ENCODE assay signal across 25 mouse cellular contexts in the genomic region with DNA sequence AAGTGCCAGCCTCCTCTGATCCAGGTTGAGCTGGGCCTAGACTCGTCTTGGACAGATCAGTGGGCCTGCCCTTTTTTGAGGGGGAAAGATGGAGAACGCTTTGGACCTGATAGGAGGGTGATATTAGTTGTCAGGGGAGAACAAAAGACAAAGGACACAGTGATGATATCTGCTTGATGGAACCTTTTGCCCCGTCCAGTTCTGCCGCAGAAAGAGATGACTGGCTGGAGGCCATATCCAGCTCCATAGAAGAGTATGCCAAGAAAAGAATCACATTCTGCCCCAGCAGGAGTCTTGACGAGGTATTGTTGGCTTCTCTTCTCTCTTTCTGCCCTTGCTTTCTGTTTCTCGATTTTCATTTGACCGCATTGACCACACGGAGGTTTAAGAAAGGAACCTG. TPM values are rescaled to one million over a fixed set of nuclear protein-coding genes. Genes with fewer than 3 reads are reported as not detected.
DNase-seq lines count a peak whose midpoint lies in the region; ATAC-seq and TF ChIP-seq lines count a peak whose summit lies in the region.
"Had no signal": no experiment of that assay in that cellular context is flagged by ENCODE, and none has a peak within 500 bp of the region (broad histone marks: within the 10 kb centered on the region; RNA-seq: fewer than 3 reads in every experiment).

No protein-coding gene starts in this region.

- no peaks in the 10 kb centered on the region for H3K27me3 ChIP-seq in stomach, postnatal 0 days (ENCODE audit: control insufficient read depth, insufficient read depth, low read length)
- H3K27me3 ChIP-seq: embryonic facial prominence, embryonic 12.5 days; liver, embryonic 13.5 days; midbrain, embryonic 15.5 days; neural tube, embryonic 13.5 days; stomach, embryonic 15.5 days had no signal

- peak; percentile 59 for DNase-seq in left cerebral cortex, postnatal 4 days
- DNase-seq in left cerebral cortex, adult 11 months (ENCODE audit: low spot score) = no peak
- DNase-seq in cerebellum, adult 18-20 months = peak; percentile 55 to 56
- DNase-seq in cerebellum, adult 9-10 months = peak; percentile 76
- no peak for DNase-seq in stomach, postnatal 0 days (ENCODE audit: low spot score)
- DNase-seq in layer of hippocampus, postnatal 36 days = no peak
- DNase-seq in right cerebral cortex, postnatal 14 days = no peak
- DNase-seq: adrenal gland, adult 8-10 months; forebrain, postnatal 0 days; gastrocnemius, postnatal 25 days; heart, adult 2 months; heart, postnatal 36 days; kidney, adult 9 months; kidney, postnatal 14 days; liver, embryonic 13.5 days; lung, adult 2 months; thymus, postnatal 25 days had no signal

- no peaks in the 10 kb centered on the region for H3K36me3 ChIP-seq in stomach, postnatal 0 days (ENCODE audit: control insufficient read depth, insufficient read depth, low read length)
- H3K36me3 ChIP-seq: embryonic facial prominence, embryonic 12.5 days; midbrain, embryonic 15.5 days; stomach, embryonic 15.5 days had no signal

- 0 out of 2 replicates have a peak, but pooled peaks have one; percentile 20 for ATAC-seq in stomach, postnatal 0 days (ENCODE audit: low FRiP score, low TSS enrichment)
- ATAC-seq: activated CD4-positive, CD25-positive, alpha-beta regulatory T cell, adult 4 months; forebrain, postnatal 0 days; hindbrain, embryonic 16.5 days; intestine, embryonic 16.5 days; midbrain, embryonic 15.5 days had no signal

- TF ChIP-seq EP300 in stomach, postnatal 0 days (optimal IDR thresholded peaks at IDR 0.05) = no peak

- intact Hi-C loops in left cerebral cortex, postnatal 4 days (cut with DNase I) = no loop called here

- H3K4me3 ChIP-seq in stomach, postnatal 0 days (ENCODE audit: low read depth, low read length) = no peak overlapping the region
- H3K4me3 ChIP-seq: embryonic facial prominence, embryonic 12.5 days; heart, adult 2 months; liver, embryonic 13.5 days; midbrain, embryonic 15.5 days; myocyte; neural tube, embryonic 13.5 days; stomach, embryonic 15.5 days had no signal

- H3K4me2 ChIP-seq in stomach, postnatal 0 days (replicated peaks; ENCODE audit: low read depth) = no peak overlapping the region
- H3K4me2 ChIP-seq: embryonic facial prominence, embryonic 12.5 days; liver, embryonic 13.5 days; midbrain, embryonic 15.5 days; neural tube, embryonic 13.5 days; stomach, embryonic 15.5 days had no signal

- H3K4me1 ChIP-seq in stomach, postnatal 0 days (replicated peaks; ENCODE audit: control insufficient read depth, insufficient read depth) = no peaks in the 10 kb centered on the region
- H3K4me1 ChIP-seq: embryonic facial prominence, embryonic 12.5 days; liver, embryonic 13.5 days; midbrain, embryonic 15.5 days had no signal

- 75% methylated on average over 8 of the region's 8 CpGs for WGBS in stomach, postnatal 0 days

- H3K27ac ChIP-seq in stomach, postnatal 0 days (replicated peaks) = 0 out of 2 replicates have a peak overlapping the region, but pooled peaks have one; percentile 49
- H3K27ac ChIP-seq: embryonic facial prominence, embryonic 12.5 days; heart, adult 2 months; liver, embryonic 13.5 days; midbrain, embryonic 15.5 days; neural tube, embryonic 13.5 days; stomach, embryonic 15.5 days had no signal

- no peak for TF ChIP-seq CTCF in stomach, postnatal 0 days (IDR thresholded peaks at IDR 0.05; ENCODE audit: low read depth)

- no peaks in the 10 kb centered on the region for H3K9me3 ChIP-seq in stomach, postnatal 0 days (ENCODE audit: control insufficient read depth, low read length)
- H3K9me3 ChIP-seq: embryonic facial prominence, embryonic 12.5 days; liver, embryonic 13.5 days; midbrain, embryonic 15.5 days; neural tube, embryonic 13.5 days; stomach, embryonic 15.5 days had no signal

- no peak overlapping the region for H3K9ac ChIP-seq in stomach, postnatal 0 days (ENCODE audit: low read length)
- H3K9ac ChIP-seq: embryonic facial prominence, embryonic 12.5 days; forebrain, postnatal 0 days; liver, embryonic 13.5 days; midbrain, embryonic 15.5 days; neural tube, embryonic 13.5 days; stomach, embryonic 15.5 days had no signal

RNA-seq across cellular contexts. Expression of a gene that starts 14.7 kb away (rescaled TPM):
- total RNA-seq in left cerebral cortex, postnatal 4 days (2021) = 1 to 10 TPM; 8.2 to 8.6 TPM
- 4.0 and 4.3 TPM in 2 replicates for polyA plus RNA-seq in stomach, postnatal 0 days (2015; fragmentation: Nextera tagmentation; extraction: Ambion mirVana)
- total RNA-seq in layer of hippocampus, postnatal 36 days (2021) = 1 to 10 TPM; 9.2 to 9.7 TPM

Comparison
In these comparisons a context has a peak if more than half of its experiments do, and no peak if none do; other contexts are left out.
1. DNase-seq: peak in left cerebral cortex, postnatal 4 days (single experiment), cerebellum, adult 18-20 months (2 of 2) and cerebellum, adult 9-10 months (single experiment); none in left cerebral cortex, adult 11 months (single experiment), stomach, postnatal 0 days (single experiment), layer of hippocampus, postnatal 36 days (0 of 2) and right cerebral cortex, postnatal 14 days (single experiment).